Mouse (Mus musculus) lung, adult 2 months (tissue): ENCODE data around the gene Fbxo24. TPM values are rescaled to one million over a fixed set of nuclear protein-coding genes. Genes with fewer than 3 reads are reported as not detected.
A peak's percentile ranks its signal among the peaks of the same experiment; 100 is the strongest.

Experiments used
- DNase-seq: peaks from one replicate; pipeline ENCODE4 v3.0.0; 2022
- H3K4me1 ChIP-seq: fragments of 200-500 bp; 2 replicates; pipeline ENCODE4 v1.6.1; 2011; ENCODE audit warnings: low read length; ENCODE audit not compliant: control insufficient read depth, insufficient read depth
- H3K4me3 ChIP-seq: fragments of 200-500 bp; replicated peaks from 2 replicates; pipeline ENCODE3; 2011; ENCODE audit warnings: low read depth, mild to moderate bottlenecking, control low read depth, low read length; ENCODE audit errors: extremely low read depth
- CTCF ChIP-seq: fragments of 200-500 bp; IDR thresholded peaks from 2 replicates; pipeline ENCODE4 v1.5.1; 2011; ENCODE audit warnings: mild to moderate bottlenecking, low read length, control low read depth; ENCODE audit not compliant: insufficient read depth
- POLR2A ChIP-seq: fragments of 200-500 bp; IDR thresholded peaks from 2 replicates; pipeline ENCODE4 v1.6.1; 2011; ENCODE audit warnings: low read depth, mild to moderate bottlenecking, control low read depth, low read length, borderline replicate concordance; ENCODE audit errors: extremely low read depth
- WGBS: fragments of 180-500 bp; shearing (Covaris S2); methylation state at CpG from one replicate; pipeline ENCODE4 v1.1.7; 2018; 5-methylcytosine and 5-hydroxymethylcytosine counted together
- polyA plus RNA-seq: library from polyadenylated mRNA; depleted of rRNA; stranded (reverse); fragments of >200 nt; gene quantifications from 2 replicates; pipeline ENCODE4 v1.2.3, GENCODE M21; 2012

Gene Fbxo24
- polyA plus RNA-seq, 1 experiment: 1.0 TPM

DNA sequence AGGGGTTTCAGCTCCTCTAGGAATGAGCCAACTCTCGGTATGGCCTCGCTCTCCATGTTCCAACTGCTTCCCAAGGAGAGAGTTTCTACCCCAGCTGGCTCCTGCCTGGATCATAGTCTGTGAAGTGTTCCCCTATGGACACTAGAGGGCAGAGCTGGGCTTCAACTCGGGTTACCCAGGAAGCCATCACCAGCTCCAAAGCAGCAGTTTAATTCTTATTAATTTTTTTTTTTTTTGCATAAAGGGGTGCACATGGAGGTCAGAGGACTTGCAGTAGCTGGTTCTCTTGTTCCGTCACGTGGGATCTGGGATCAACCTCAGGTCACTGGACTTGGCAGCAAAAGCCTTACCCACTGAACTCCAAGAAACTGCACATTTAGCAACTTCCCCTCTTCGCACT lies 28.2 kb upstream of the Fbxo24 start:
- TF ChIP-seq CTCF (peak; percentile 87), POLR2A (no peak)
- H3K4me3 ChIP-seq: no peak overlapping the region
- 17% methylated on average over 6 of the region's 6 CpGs for WGBS
- H3K4me1 ChIP-seq: peaks cover 5% of the 10 kb centered on the region; the same call in 1 of the 2 replicates
- peak; percentile 60 for DNase-seq

GRCm38 (mm10) chr5:137654746-137655145 lies 25.9 kb upstream of the Fbxo24 start:
- DNase-seq: no peak
- Histone ChIP-seq H3K4me1 (no peaks in the 10 kb centered on the region; the same call in 1 of the 2 replicates), H3K4me3 (no peak overlapping the region)
- WGBS: 67% methylated on average over 6 of the region's 7 CpGs
- TF ChIP-seq POLR2A (no peak), CTCF (no peak)

DNA sequence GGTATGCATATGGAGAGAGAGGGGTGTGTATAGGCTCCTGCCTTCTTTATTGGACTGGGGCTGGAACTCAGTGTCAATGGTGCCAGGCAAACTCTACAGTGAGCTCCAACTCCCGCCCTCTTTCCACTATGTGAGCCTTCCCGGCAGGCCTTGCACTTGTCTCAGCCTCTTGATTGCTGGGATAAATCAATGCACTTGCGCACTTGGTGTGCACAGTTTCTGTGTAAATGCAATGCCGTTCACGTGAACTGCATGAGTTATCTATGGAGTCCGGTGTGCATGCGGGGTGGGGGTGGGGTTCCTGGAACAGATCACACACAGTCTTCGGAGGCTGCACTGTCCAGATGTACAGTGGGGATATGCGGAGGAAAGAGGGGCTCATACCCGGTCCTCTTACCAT lies 24.6 kb upstream of the Fbxo24 start:
- no peak for TF ChIP-seq CTCF
- TF ChIP-seq POLR2A: no peak
- Histone ChIP-seq H3K4me3 (no peak overlapping the region), H3K4me1 (no peaks in the 10 kb centered on the region; the same call in 1 of the 2 replicates)
- 86% methylated on average over 10 of the region's 10 CpGs for WGBS
- no peak for DNase-seq

DNA sequence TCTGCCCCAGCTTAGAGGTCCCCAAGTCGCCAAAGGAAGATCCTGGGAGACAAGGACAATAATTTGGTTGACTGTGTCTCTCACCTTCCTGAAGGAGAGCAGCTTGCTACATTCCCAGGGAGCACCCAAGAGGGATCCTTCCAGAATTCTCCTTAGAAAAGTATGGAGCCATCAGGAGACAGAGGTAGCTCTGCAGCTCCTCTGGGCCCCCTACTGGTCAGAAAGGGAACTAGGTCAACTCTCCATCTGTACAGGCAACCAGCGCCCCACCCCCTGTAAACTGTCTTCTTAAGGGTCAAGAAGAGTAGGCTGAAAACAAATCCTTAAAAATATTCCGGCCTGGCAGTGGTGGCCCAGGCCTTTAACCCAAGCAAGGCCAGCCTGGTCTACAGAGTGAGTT lies 23.7 kb upstream of the Fbxo24 start:
- no peaks in the 10 kb centered on the region; the same call in 1 of the 2 replicates for H3K4me1 ChIP-seq
- WGBS: 26% methylated on average over 3 of the region's 3 CpGs
- DNase-seq: peak; percentile 59
- TF ChIP-seq CTCF: peak; percentile 77
- TF ChIP-seq POLR2A: no peak
- no peak overlapping the region for H3K4me3 ChIP-seq

GRCm38 (mm10) chr5:137649669-137650571 lies 21.1 kb upstream of the Fbxo24 start:
- TF ChIP-seq CTCF: no peak
- no peak for TF ChIP-seq POLR2A
- no peaks in the 10 kb centered on the region for H3K4me1 ChIP-seq
- H3K4me3 ChIP-seq: no peak overlapping the region
- DNase-seq: no peak
- 33% methylated on average over 18 of the region's 18 CpGs for WGBS

DNA sequence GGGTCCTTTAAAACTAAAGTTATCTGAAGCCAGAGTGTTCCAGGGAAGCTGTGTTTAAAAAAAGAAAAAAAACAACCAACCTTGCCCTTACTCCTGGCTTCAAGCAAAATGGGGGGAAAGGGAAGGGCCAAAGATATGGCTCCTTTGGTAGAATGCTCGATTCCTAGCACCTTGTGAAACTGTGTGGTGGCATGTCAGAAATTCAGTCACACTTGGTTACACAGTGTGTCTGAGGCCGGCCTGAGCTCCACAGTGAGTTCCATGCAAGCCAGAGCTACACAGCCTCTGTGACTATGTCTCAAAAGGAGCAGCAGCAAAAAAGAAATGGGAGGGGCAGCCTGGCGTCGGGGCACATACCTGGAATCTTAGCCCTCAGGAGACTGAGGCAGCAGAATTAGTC lies 20.4 kb upstream of the Fbxo24 start:
- no peak overlapping the region for H3K4me3 ChIP-seq
- no peaks in the 10 kb centered on the region for H3K4me1 ChIP-seq
- DNase-seq: no peak
- 41% methylated on average over 4 of the region's 4 CpGs for WGBS
- no peak for TF ChIP-seq POLR2A

DNA sequence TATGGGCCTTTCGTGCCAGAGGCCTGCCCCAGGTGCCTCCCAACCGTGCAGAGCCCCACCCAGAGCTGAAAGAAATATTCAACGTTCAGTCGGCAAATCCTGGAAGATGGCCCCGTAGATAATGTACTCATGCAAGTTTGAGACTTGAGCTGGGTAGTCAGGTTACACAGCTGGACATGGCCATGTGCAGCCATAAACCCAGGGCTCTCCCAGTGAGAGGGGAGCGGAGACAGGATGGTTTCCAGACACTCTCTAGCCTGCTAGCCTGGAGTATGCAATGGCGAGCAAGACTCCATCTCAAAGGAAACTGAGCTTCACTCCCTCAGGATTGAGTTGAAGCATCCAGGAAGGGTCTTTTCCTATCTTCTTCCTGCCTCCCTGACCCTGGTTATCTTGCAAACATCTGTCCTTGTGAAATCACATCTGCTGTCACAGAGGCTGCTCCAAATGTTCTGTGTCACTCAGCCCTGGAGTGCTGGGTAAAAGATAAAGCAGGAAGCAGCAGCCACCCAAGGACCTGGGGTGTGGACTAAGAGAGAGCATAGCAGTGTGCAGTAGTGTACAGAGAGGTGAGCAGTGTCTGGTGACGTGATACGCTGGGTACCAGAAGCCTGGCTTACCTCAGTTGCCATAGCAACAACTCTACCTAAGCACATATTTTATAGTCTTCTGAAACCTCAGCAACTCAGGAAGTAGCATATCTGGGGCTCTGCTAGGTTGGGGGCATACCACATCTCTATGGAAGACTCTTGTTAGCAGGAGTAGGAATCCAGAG lies 19.2 kb upstream of the Fbxo24 start:
- no peaks in the 10 kb centered on the region for H3K4me1 ChIP-seq

DNA sequence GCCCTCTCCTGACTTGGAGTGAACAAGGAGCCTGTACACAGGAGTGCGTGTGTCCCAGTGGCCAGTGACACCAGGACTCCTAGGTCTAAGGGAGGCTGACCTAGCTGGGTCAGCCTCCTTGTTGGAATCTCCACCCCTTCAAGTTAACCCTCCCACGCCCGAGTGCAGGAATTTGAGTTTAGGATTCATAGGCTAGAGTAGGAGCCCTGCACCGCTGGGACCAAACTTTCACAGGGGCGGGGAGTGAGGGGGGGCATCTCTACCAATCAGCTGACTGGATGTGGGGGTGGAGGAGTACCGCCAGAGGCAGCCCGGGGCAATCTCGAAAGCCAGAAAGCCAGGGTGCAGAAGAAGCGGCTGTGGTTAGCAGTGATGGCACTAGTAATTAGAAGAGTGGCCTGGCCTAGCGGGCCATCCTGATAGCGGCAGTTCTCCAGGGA lies 16.9 kb upstream of the Fbxo24 start, which contains the start of gene Irs3:
Gene Irs3, minus strand, starts transcription at position 63 of the 440 bp plus-strand sequence.
- WGBS: 30% methylated on average over 11 of the region's 11 CpGs

More for the DNA sequence above, 19.2 kb upstream of the Fbxo24 start:
- no peak overlapping the region for H3K4me3 ChIP-seq
- no peak for DNase-seq
- 43% methylated on average over 9 of the region's 9 CpGs for WGBS
- TF ChIP-seq CTCF: no peak
- TF ChIP-seq POLR2A: no peak

GRCm38 (mm10) chr5:137645091-137645651 lies 16.4 kb upstream of the Fbxo24 start:
- DNase-seq: peak; percentile 48
- WGBS: 5% methylated on average over 44 of the region's 44 CpGs
- peak overlapping the region; percentile 20 for H3K4me3 ChIP-seq
- H3K4me1 ChIP-seq: no peaks in the 10 kb centered on the region
- TF ChIP-seq POLR2A (no peak), CTCF (no peak)

More for the DNA sequence above, 16.9 kb upstream of the Fbxo24 start, which contains the start of gene Irs3:
- Histone ChIP-seq H3K4me3 (peak within 1 kb of the TSS; percentile 20), H3K4me1 (no peaks in the 10 kb centered on the region)
- DNase-seq: no peak
- no peak for TF ChIP-seq CTCF
- peak; percentile 50; the same call in 1 of the 2 replicates for TF ChIP-seq POLR2A

DNA sequence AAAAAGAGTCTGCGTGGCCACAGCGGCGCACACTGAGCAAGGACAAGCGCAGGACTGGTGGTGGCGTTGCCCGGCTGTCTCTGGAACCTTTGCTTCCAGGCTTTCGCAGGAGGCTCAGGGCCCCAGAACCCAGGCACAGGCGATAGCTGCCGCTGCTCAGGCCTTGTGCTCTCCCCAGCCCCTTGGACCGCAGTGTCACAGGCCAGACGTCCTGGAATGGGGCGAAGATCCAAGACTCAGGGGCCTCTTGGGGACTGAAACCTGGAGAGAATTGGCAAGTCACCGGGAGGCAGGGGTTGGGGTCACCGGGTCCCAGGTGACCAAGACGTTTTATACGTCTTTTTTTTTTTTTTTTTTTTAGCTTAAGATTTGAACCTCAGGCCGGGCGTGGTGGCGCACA lies 15.7 kb upstream of the Fbxo24 start:
- DNase-seq: no peak
- TF ChIP-seq POLR2A (no peak), CTCF (no peak)
- H3K4me1 ChIP-seq: peaks cover 2% of the 10 kb centered on the region; the same call in 1 of the 2 replicates
- no peak overlapping the region for H3K4me3 ChIP-seq
- WGBS: 59% methylated on average over 19 of the region's 19 CpGs
